Mouse (Mus musculus) forebrain, embryonic 16.5 days (tissue): Measurements from ENCODE around the gene Wdr34. TPM values are rescaled to one million over a fixed set of nuclear protein-coding genes. Genes with fewer than 3 reads are reported as not detected.

Experiments
- ATAC-seq: fragments of 200-750 bp; cut with Nextera tagmentation; 2 replicates; pipeline ENCODE4 v1.8.0; 2017; ENCODE audit warnings: mild to moderate bottlenecking, moderate library complexity
- H3K27ac ChIP-seq: fragments of 300-500 bp; sonication (generic); 2 replicates; pipeline ENCODE4 v1.5.1; 2014; ENCODE audit warnings: low read length, control low read depth
- H3K27me3 ChIP-seq: fragments of 300-500 bp; sonication (generic); replicated peaks from 2 replicates; pipeline ENCODE4 v1.6.1; 2014; ENCODE audit warnings: low read length; ENCODE audit not compliant: control insufficient read depth, insufficient read depth
- H3K36me3 ChIP-seq: fragments of 300-500 bp; sonication (generic); 2 replicates; pipeline ENCODE4 v1.6.1; 2014; ENCODE audit not compliant: control insufficient read depth, insufficient read depth
- H3K4me1 ChIP-seq: fragments of 300-500 bp; sonication (generic); replicated peaks from 2 replicates; pipeline ENCODE4 v1.6.1; 2014; ENCODE audit warnings: low read length; ENCODE audit not compliant: control insufficient read depth, insufficient read depth
- H3K4me2 ChIP-seq: fragments of 300-500 bp; sonication (generic); 2 replicates; pipeline ENCODE4 v1.6.1; 2014; ENCODE audit warnings: mild to moderate bottlenecking, low read length, control low read depth
- H3K4me3 ChIP-seq: fragments of 300-500 bp; sonication (generic); replicated peaks from 2 replicates; pipeline ENCODE4 v1.5.1; 2014; ENCODE audit warnings: mild to moderate bottlenecking, low read length, control low read depth
- H3K9ac ChIP-seq: fragments of 300-500 bp; sonication (generic); replicated peaks from 2 replicates; pipeline ENCODE4 v1.6.1; 2014; ENCODE audit warnings: low read depth, low read length, control low read depth
- H3K9me3 ChIP-seq: fragments of 300-500 bp; sonication (generic); 2 replicates; pipeline ENCODE4 v1.6.1; 2016; ENCODE audit warnings: low read length; ENCODE audit not compliant: control insufficient read depth
- WGBS: fragments of 180-500 bp; shearing (Covaris S2); extraction: QIAGEN DNeasy Blood & Tissue Kit; methylation state at CpG from one replicate; pipeline ENCODE4 v1.1.7; 2014; 5-methylcytosine and 5-hydroxymethylcytosine counted together
- polyA plus RNA-seq: library from polyadenylated mRNA; unstranded; fragments of >200 nt; fragmentation: Nextera tagmentation; extraction: Ambion mirVana; gene quantifications from 2 replicates; pipeline ENCODE4 v1.2.1, GENCODE M21; 2015

Wdr34 gene
- polyA plus RNA-seq, 1 experiment from 2014 or later = 83.3 TPM

DNA sequence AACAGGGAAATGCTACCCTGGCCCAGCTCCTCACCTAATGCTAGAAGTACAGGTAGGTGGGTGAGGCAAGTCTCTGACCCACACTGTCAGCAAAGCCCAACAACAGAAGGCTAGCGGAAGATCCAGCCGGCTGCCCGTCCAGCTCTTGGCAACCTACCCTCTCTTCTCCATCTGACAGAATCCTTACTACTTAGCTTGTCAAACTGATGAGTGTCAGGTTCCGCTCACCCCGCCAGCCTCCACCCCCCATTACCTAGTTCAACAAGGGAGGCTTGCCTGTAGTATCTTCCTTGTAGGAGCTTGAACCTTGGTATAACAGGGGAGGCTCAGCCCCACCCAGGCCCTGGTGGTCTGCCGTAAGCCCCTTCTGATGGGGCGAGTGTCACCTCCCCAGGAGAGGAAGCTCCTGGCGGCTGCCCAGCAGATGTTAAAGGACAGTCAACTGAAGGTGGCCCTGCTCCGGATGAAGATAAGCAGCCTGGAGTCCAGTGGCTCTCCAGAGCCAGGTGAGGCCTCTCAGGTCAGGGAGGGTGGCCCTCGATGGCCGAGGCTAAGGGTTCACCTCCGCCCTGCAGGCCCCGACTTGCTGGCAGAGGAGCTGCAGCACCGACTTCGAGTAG is 31.6 kb upstream of the Wdr34 start:
- Histone ChIP-seq H3K27ac (no peak overlapping the region), H3K9me3 (no peaks in the 10 kb centered on the region), H3K4me1 (peaks cover 15% of the 10 kb centered on the region), H3K9ac (no peak overlapping the region), H3K36me3 (no peaks in the 10 kb centered on the region), H3K27me3 (no peaks in the 10 kb centered on the region), H3K4me3 (no peak overlapping the region), H3K4me2 (no peak overlapping the region)
- 94% methylated on average over 15 of the region's 15 CpGs for WGBS
- ATAC-seq = no peak

- Histone ChIP-seq H3K9me3 (no peaks in the 10 kb centered on the region), H3K27ac (no peak overlapping the region), H3K9ac (no peak overlapping the region), H3K4me2 (no peak overlapping the region), H3K4me3 (no peak overlapping the region), H3K4me1 (peaks cover 11% of the 10 kb centered on the region), H3K27me3 (no peaks in the 10 kb centered on the region), H3K36me3 (no peaks in the 10 kb centered on the region)
- ATAC-seq = no peak
- 77% methylated on average over 4 of the region's 4 CpGs for WGBS
These were observed 30.1 kb upstream of the Wdr34 start for GRCm38 (mm10) chr2:30078760-30079159.

GRCm38 (mm10) chr2:30078349-30078712 is 29.6 kb upstream of the Wdr34 start:
- Histone ChIP-seq H3K4me1 (peaks cover 11% of the 10 kb centered on the region), H3K36me3 (no peaks in the 10 kb centered on the region), H3K27me3 (no peaks in the 10 kb centered on the region), H3K9ac (no peak overlapping the region), H3K4me3 (peak overlapping the region; percentile 43), H3K4me2 (peak overlapping the region; percentile 78), H3K27ac (no peak overlapping the region), H3K9me3 (no peaks in the 10 kb centered on the region)
- no peak for ATAC-seq
- 20% methylated on average over 10 of the region's 10 CpGs for WGBS

DNA sequence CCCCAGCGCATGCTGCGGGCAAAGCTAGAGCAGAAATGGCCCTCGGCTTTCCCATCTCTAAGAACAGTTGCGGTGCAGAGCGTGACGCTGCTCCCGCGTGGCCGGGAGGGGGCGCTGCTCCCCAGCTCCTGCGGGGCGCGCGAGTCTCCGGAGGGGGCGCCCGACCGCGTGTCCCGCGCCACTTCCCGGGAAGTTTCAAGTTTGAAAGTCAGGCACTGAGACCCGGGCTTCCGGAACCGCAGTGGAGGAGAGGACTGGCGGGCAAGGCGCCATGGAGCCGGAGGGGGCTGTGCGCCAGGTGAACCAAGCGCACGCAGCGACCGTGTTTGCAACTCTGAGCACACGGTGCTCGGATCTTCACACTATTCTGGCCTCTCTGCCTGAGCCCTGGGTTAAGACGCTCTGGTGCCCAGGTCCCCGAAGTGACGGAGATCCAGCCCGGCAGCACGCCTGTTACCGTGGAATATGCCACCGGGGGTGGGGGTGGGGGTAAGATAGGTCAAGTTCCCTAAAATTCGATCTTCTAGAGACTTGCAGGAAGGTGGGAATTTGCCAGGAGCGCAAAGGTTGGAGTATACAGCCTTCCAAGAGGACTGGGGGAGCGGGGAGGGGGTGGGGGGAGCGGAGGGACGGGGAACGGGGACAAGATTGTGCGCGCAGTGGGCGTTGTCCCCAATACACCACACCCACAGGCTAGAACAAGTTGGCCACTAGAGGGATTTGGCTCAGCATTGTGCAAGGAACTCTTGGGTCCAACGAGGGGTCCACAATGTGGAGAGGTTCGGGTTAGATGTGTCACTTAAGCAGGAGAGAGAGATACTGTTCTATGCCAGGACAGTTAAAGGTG is 29.0 kb upstream of the Wdr34 start, which contains the start of gene Pkn3:
Gene Pkn3, plus strand, starts transcription at position 183 of the 847 bp plus-strand sequence.
- Histone ChIP-seq H3K36me3 (no peaks in the 10 kb centered on the region), H3K9ac (peak within 1 kb of the TSS; percentile 48), H3K4me1 (peaks cover 11% of the 10 kb centered on the region), H3K9me3 (no peaks in the 10 kb centered on the region), H3K27me3 (no peaks in the 10 kb centered on the region), H3K4me2 (peak within 1 kb of the TSS; percentile 78), H3K4me3 (peak within 1 kb of the TSS; percentile 43), H3K27ac (no peak within 1 kb of the TSS; the same call in 1 of the 2 replicates)
- WGBS = under 1% methylated on average over 53 of the region's 53 CpGs
- peak; percentile 77 for ATAC-seq

DNA sequence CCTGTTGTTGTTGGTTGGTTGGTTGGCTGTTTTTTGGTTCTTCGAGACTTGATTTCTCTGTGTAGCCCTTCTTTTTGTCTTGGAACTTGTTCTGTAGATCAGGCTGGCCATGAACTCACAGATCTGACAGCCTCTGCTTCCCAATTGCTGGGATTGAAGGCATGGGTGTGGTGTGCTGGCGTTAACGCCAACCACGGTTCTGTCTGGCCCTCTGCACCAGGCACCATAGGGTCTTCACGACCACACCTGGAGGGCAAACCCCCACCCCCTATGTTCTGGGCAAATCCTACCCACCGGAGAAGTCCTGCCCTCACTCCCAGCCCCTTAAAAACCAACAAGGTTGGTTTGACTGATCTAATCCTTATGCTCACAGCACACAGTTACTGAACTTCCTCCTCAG is 28.3 kb upstream of the Wdr34 start:
- peak overlapping the region; percentile 43; the same call in 1 of the 2 replicates for H3K4me3 ChIP-seq
- peaks cover 11% of the 10 kb centered on the region for H3K4me1 ChIP-seq
- no peaks in the 10 kb centered on the region for H3K9me3 ChIP-seq
- no peak for ATAC-seq
- 71% methylated on average over 6 of the region's 6 CpGs for WGBS
- no peaks in the 10 kb centered on the region for H3K27me3 ChIP-seq
- peak overlapping the region; percentile 32; the same call in 1 of the 2 replicates for H3K9ac ChIP-seq
- H3K4me2 ChIP-seq = peak overlapping the region; percentile 78
- H3K36me3 ChIP-seq = 0 out of 2 replicates have a peak, but pooled peaks cover 2% of the 10 kb centered on the region
- no peak overlapping the region for H3K27ac ChIP-seq

GRCm38 (mm10) chr2:30076439-30076838 is 27.8 kb upstream of the Wdr34 start:
- Histone ChIP-seq H3K4me1 (peaks cover 11% of the 10 kb centered on the region), H3K36me3 (0 out of 2 replicates have a peak, but pooled peaks cover 2% of the 10 kb centered on the region), H3K9ac (no peak overlapping the region), H3K27ac (no peak overlapping the region), H3K9me3 (no peaks in the 10 kb centered on the region), H3K4me2 (no peak overlapping the region), H3K4me3 (no peak overlapping the region), H3K27me3 (no peaks in the 10 kb centered on the region)
- ATAC-seq = no peak
- 89% methylated on average over 8 of the region's 9 CpGs for WGBS

DNA sequence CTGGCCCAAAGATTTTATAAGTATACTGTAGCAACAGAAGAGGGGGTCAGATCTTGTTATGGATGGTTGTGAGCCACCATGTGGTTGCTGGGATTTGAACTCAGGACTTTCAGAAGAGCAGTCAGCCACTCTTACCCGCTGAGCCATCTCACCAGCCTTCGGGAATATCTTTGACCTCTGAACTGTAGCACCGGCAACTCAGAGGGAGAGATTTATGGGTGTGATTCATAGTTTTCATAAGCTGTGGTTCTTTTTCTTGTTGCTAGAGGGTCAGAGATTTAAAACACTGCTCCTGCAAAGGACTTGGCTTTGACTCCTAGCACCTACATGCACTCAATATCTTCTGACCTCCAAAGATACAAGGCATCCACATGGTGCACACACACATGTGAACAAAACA is 26.9 kb upstream of the Wdr34 start:
- WGBS = 93% methylated on average over 3 of the region's 3 CpGs
- no peaks in the 10 kb centered on the region for H3K27me3 ChIP-seq
- no peak for ATAC-seq
- H3K9ac ChIP-seq = no peak overlapping the region
- H3K4me3 ChIP-seq = no peak overlapping the region
- no peaks in the 10 kb centered on the region for H3K9me3 ChIP-seq
- no peak overlapping the region for H3K27ac ChIP-seq
- peaks cover 3% of the 10 kb centered on the region for H3K36me3 ChIP-seq
- peaks cover 11% of the 10 kb centered on the region for H3K4me1 ChIP-seq
- H3K4me2 ChIP-seq = no peak overlapping the region

DNA sequence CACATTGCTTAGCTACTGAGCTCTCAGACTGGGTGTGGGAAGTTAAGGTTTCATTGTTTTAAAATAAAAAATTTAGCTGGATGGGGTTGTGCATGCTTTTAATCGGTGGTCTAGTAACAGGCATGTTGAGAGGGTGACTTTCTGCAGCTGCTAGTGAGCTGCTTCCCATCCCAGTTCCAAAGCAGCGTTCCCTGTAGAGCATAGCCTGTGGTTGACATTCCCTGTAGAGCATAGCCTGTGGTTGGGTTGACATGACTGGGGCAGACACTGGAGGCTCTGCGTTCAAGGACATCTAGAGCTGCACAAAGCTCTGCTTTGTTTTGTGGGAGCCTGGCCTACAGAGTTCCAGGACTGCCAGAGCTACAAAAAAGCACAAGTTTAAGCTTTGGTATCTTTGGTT is 24.6 kb upstream of the Wdr34 start:
- Histone ChIP-seq H3K4me2 (no peak overlapping the region), H3K36me3 (peaks cover 17% of the 10 kb centered on the region), H3K27ac (no peak overlapping the region), H3K4me3 (no peak overlapping the region), H3K4me1 (peaks cover 16% of the 10 kb centered on the region), H3K9ac (no peak overlapping the region), H3K27me3 (no peaks in the 10 kb centered on the region), H3K9me3 (no peaks in the 10 kb centered on the region)
- ATAC-seq = no peak
- 75% methylated on average over 3 of the region's 3 CpGs for WGBS

- ATAC-seq = no peak
- Histone ChIP-seq H3K27me3 (no peaks in the 10 kb centered on the region), H3K4me2 (no peak overlapping the region), H3K4me1 (peaks cover 16% of the 10 kb centered on the region), H3K9ac (no peak overlapping the region), H3K27ac (no peak overlapping the region), H3K36me3 (peaks cover 18% of the 10 kb centered on the region), H3K4me3 (no peak overlapping the region), H3K9me3 (no peaks in the 10 kb centered on the region)
- WGBS = 71% methylated on average over 7 of the region's 7 CpGs
These were observed 24.2 kb upstream of the Wdr34 start for GRCm38 (mm10) chr2:30072875-30073274.
